Mouse (Mus musculus) intestine, postnatal 0 days (tissue): ENCODE measurements around the gene Maml3. TPM values are rescaled to one million over a fixed set of nuclear protein-coding genes. Genes with fewer than 3 reads are reported as not detected.
A peak's percentile ranks its signal among the peaks of the same experiment; 100 is the strongest.

ENCODE experiments used
- ATAC-seq: fragments of 200-750 bp; cut with Nextera tagmentation; 2 replicates; pipeline ENCODE4 v1.8.0; 2017; ENCODE audit warnings: mild to moderate bottlenecking, moderate TSS enrichment, moderate library complexity
- H3K27ac ChIP-seq: fragments of 300-500 bp; sonication (generic); 2 replicates; pipeline ENCODE4 v1.5.1; 2014; ENCODE audit warnings: mild to moderate bottlenecking, low read depth, low read length, moderate library complexity
- H3K27me3 ChIP-seq: fragments of 300-500 bp; sonication (generic); replicated peaks from 2 replicates; pipeline ENCODE4 v1.6.1; 2014; ENCODE audit warnings: low read length, mixed read lengths; ENCODE audit not compliant: control insufficient read depth, insufficient read depth
- H3K36me3 ChIP-seq: fragments of 300-500 bp; sonication (generic); 2 replicates; pipeline ENCODE4 v1.6.1; 2014; ENCODE audit warnings: mild to moderate bottlenecking, moderate library complexity; ENCODE audit not compliant: control insufficient read depth, insufficient read depth
- H3K4me1 ChIP-seq: fragments of 300-500 bp; sonication (generic); replicated peaks from 2 replicates; pipeline ENCODE4 v1.6.1; 2014; ENCODE audit warnings: antibody characterized with exemption, low read length, mixed read lengths; ENCODE audit not compliant: control insufficient read depth, insufficient read depth
- H3K4me2 ChIP-seq: fragments of 300-500 bp; sonication (generic); replicated peaks from 2 replicates; pipeline ENCODE4 v1.6.1; 2014; ENCODE audit warnings: low read depth, mild to moderate bottlenecking, moderate library complexity
- H3K4me3 ChIP-seq: fragments of 300-500 bp; sonication (generic); 2 replicates; pipeline ENCODE4 v1.5.1; 2014; ENCODE audit warnings: low read depth, low read length
- H3K9ac ChIP-seq: fragments of 300-500 bp; sonication (generic); 2 replicates; pipeline ENCODE4 v1.6.1; 2014; ENCODE audit warnings: mild to moderate bottlenecking, low read depth, low read length
- H3K9me3 ChIP-seq: fragments of 300-500 bp; sonication (generic); 2 replicates; pipeline ENCODE4 v1.6.1; 2016; ENCODE audit warnings: mixed run types; ENCODE audit not compliant: control insufficient read depth
- CTCF ChIP-seq: sonication (generic); IDR thresholded peaks from 2 replicates; pipeline ENCODE4 v1.5.1; 2016; ENCODE audit warnings: low read depth, mild to moderate bottlenecking, control low read depth, antibody characterized with exemption, moderate library complexity
- WGBS: fragments of 180-500 bp; shearing (Covaris S2); extraction: QIAGEN DNeasy Blood & Tissue Kit; methylation state at CpG from one replicate; pipeline ENCODE4 v1.1.7; 2014; 5-methylcytosine and 5-hydroxymethylcytosine counted together
- polyA plus RNA-seq: library from polyadenylated mRNA; unstranded; fragments of >200 nt; fragmentation: Nextera tagmentation; extraction: Ambion mirVana; gene quantifications from 2 replicates; pipeline ENCODE4 v1.2.1, GENCODE M21; 2015

The Maml3 gene
- polyA plus RNA-seq, 1 experiment from 2014 or later, result 2.0 TPM

DNA sequence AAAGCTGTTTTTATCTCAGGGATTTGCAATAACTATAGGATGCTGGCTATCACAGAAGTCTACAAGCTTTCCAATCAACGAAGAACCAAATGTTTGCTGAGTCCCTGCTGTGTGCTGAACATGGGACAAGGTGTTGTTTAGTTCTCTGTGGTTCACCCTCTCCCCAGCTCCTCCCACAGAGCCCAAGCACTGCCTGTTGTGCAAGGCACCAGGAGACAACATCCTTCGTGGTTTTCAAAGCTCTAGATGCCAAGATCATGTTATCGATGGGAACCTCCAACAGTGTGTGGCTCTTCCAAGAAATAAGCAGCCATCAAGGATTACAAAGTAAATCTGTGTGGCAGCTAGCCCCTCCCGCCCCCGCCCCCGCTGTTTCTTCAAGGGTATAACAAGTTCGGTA lies 374.2 kb downstream of the Maml3 start:
- H3K4me2 ChIP-seq, result no peak overlapping the region
- H3K4me1 ChIP-seq, result no peaks in the 10 kb centered on the region
- H3K9me3 ChIP-seq, result no peaks in the 10 kb centered on the region
- 86% methylated on average over 7 of the region's 7 CpGs for WGBS
- no peak overlapping the region for H3K27ac ChIP-seq
- TF ChIP-seq CTCF, result no peak
- ATAC-seq, result no peak
- no peaks in the 10 kb centered on the region for H3K36me3 ChIP-seq
- no peak overlapping the region for H3K4me3 ChIP-seq
- no peaks in the 10 kb centered on the region for H3K27me3 ChIP-seq
- no peak overlapping the region for H3K9ac ChIP-seq

GRCm38 (mm10) chr3:51729109-51729918 lies 375.6 kb downstream of the Maml3 start:
- no peak overlapping the region for H3K27ac ChIP-seq
- no peak overlapping the region for H3K4me3 ChIP-seq
- no peaks in the 10 kb centered on the region for H3K9me3 ChIP-seq
- no peaks in the 10 kb centered on the region for H3K36me3 ChIP-seq
- TF ChIP-seq CTCF, result no peak
- WGBS, result 83% methylated on average over 14 of the region's 14 CpGs
- no peaks in the 10 kb centered on the region for H3K27me3 ChIP-seq
- no peak overlapping the region for H3K9ac ChIP-seq
- no peak overlapping the region for H3K4me2 ChIP-seq
- H3K4me1 ChIP-seq, result no peaks in the 10 kb centered on the region
- no peak for ATAC-seq

DNA sequence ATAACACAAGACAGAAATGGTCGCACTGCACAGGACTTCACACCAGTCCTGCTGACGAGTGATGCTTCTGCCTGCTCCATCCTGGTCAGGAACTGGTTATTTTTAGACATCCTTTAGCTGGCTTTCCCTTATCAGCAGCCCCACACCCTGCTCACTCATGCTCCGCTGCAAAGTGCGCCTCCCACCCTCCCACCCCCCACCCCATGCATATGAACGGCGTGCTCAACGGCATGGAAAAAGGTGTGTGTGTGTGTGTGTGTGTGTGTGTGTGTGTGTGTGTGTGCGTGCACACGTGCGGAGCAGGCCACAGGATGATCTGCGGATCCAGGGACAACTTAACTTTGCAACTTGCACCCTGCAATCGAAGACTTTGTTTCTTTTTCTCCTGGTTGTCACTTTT lies 376.4 kb downstream of the Maml3 start:
- 40% methylated on average over 12 of the region's 12 CpGs for WGBS
- H3K27ac ChIP-seq, result no peak overlapping the region
- no peak for ATAC-seq

DNA sequence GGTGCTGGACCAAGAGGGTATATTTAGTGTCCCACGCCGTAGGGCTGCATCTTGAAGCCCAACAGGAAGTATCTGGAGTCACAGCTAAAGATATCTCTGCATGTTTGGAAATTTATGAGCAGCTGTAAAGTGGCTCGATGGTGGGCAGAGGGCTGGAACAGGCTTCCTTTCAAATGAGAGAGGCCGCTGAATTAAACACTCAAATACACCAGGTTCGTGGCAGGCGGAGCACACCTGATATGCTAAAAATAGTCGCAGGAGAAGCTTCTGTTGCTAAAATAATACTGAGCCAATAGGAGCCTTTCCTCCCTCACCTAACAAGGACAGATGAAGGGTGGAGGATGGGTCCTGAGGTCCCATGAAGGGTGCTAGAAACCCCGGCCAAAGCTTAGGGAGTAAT lies 376.9 kb downstream of the Maml3 start:
- Histone ChIP-seq H3K4me3 (no peak overlapping the region), H3K27me3 (no peaks in the 10 kb centered on the region), H3K4me1 (no peaks in the 10 kb centered on the region), H3K4me2 (no peak overlapping the region), H3K27ac (no peak overlapping the region), H3K36me3 (no peaks in the 10 kb centered on the region), H3K9ac (no peak overlapping the region), H3K9me3 (no peaks in the 10 kb centered on the region)
- TF ChIP-seq CTCF, result no peak
- 14% methylated on average over 8 of the region's 8 CpGs for WGBS
- no peak for ATAC-seq

More for the DNA sequence above, 376.4 kb downstream of the Maml3 start:
- no peaks in the 10 kb centered on the region for H3K4me1 ChIP-seq
- no peak overlapping the region for H3K4me3 ChIP-seq
- TF ChIP-seq CTCF, result no peak
- H3K27me3 ChIP-seq, result no peaks in the 10 kb centered on the region
- H3K9ac ChIP-seq, result no peak overlapping the region
- H3K4me2 ChIP-seq, result 0 out of 2 replicates have a peak overlapping the region, but pooled peaks have one; percentile 24
- no peaks in the 10 kb centered on the region for H3K36me3 ChIP-seq
- H3K9me3 ChIP-seq, result no peaks in the 10 kb centered on the region

- WGBS, result 59% methylated on average over 3 of the region's 3 CpGs
- Histone ChIP-seq H3K36me3 (no peaks in the 10 kb centered on the region), H3K9me3 (no peaks in the 10 kb centered on the region), H3K9ac (no peak overlapping the region), H3K27ac (no peak overlapping the region), H3K4me2 (no peak overlapping the region), H3K4me3 (no peak overlapping the region), H3K4me1 (no peaks in the 10 kb centered on the region), H3K27me3 (no peaks in the 10 kb centered on the region)
- no peak for TF ChIP-seq CTCF
- ATAC-seq, result no peak
Observed at GRCm38 (mm10) chr3:51727487-51727886, 377.4 kb downstream of the Maml3 start.

GRCm38 (mm10) chr3:51726257-51726656 lies 378.6 kb downstream of the Maml3 start:
- TF ChIP-seq CTCF, result no peak
- ATAC-seq, result no peak
- WGBS, result 71% methylated on average over 6 of the region's 6 CpGs
- Histone ChIP-seq H3K27ac (no peak overlapping the region), H3K9me3 (no peaks in the 10 kb centered on the region), H3K9ac (no peak overlapping the region), H3K4me3 (no peak overlapping the region), H3K4me2 (no peak overlapping the region), H3K36me3 (no peaks in the 10 kb centered on the region), H3K27me3 (no peaks in the 10 kb centered on the region), H3K4me1 (no peaks in the 10 kb centered on the region)

GRCm38 (mm10) chr3:51719982-51720381 lies 384.9 kb downstream of the Maml3 start:
- Histone ChIP-seq H3K27me3 (no peaks in the 10 kb centered on the region), H3K4me3 (no peak overlapping the region), H3K9ac (no peak overlapping the region), H3K4me2 (no peak overlapping the region), H3K27ac (no peak overlapping the region), H3K9me3 (no peaks in the 10 kb centered on the region), H3K4me1 (peaks cover 5% of the 10 kb centered on the region; the same call in 1 of the 2 replicates), H3K36me3 (no peaks in the 10 kb centered on the region)
- WGBS, result 54% methylated on average over 1 of the region's 1 CpGs
- no peak for ATAC-seq
- TF ChIP-seq CTCF, result no peak
